Mouse (Mus musculus) ES-Bruce4 (cell line): ENCODE measurements around the gene Rbm33. TPM values are rescaled to one million over a fixed set of nuclear protein-coding genes. Genes with fewer than 3 reads are reported as not detected.

Experiments
- H3K27ac ChIP-seq: 2 replicates; pipeline ENCODE4 v1.5.1; 2012; ENCODE audit warnings: low read length, inconsistent platforms; ENCODE audit not compliant: insufficient read depth
- H3K27me3 ChIP-seq: 2 replicates; pipeline ENCODE4 v1.6.1; 2012; ENCODE audit warnings: mild to moderate bottlenecking, low read length, inconsistent platforms; ENCODE audit not compliant: control insufficient read depth, poor library complexity, insufficient read depth, severe bottlenecking
- H3K36me3 ChIP-seq: 2 replicates; pipeline ENCODE4 v1.6.1; 2012; ENCODE audit warnings: inconsistent platforms, mild to moderate bottlenecking, low read length, moderate library complexity; ENCODE audit not compliant: control insufficient read depth, poor library complexity, insufficient read depth, severe bottlenecking
- H3K4me1 ChIP-seq: one replicate; pipeline ENCODE4 v1.8.1; 2011; ENCODE audit warnings: low read length; ENCODE audit not compliant: control insufficient read depth, insufficient read depth
- H3K4me3 ChIP-seq: 2 replicates; pipeline ENCODE4 v1.5.1; 2011; ENCODE audit warnings: low read depth, mild to moderate bottlenecking, low read length
- H3K9ac ChIP-seq: 2 replicates; pipeline ENCODE4 v1.6.1; 2012; ENCODE audit warnings: low read depth, mild to moderate bottlenecking, inconsistent platforms; ENCODE audit not compliant: poor library complexity, severe bottlenecking
- H3K9me3 ChIP-seq: replicated peaks from 2 replicates; pipeline ENCODE4 v1.6.1; 2012; ENCODE audit warnings: mild to moderate bottlenecking, low read length, inconsistent platforms; ENCODE audit not compliant: control insufficient read depth, poor library complexity, insufficient read depth, severe bottlenecking
- CTCF ChIP-seq: IDR thresholded peaks from one replicate; pipeline ENCODE4 v1.8.1; 2011; ENCODE audit warnings: low read depth, low read length
- EP300 ChIP-seq: IDR thresholded peaks from 2 replicates; pipeline ENCODE4 v1.6.1; 2011; ENCODE audit warnings: low read depth, low read length; ENCODE audit not compliant: insufficient read depth
- POLR2A ChIP-seq: IDR thresholded peaks from one replicate; pipeline ENCODE4 v1.8.1; 2011; ENCODE audit warnings: low read length; ENCODE audit not compliant: insufficient read depth
- polyA plus RNA-seq: library from polyadenylated mRNA; stranded (reverse); fragments of >200 nt; gene quantifications from 2 replicates; pipeline ENCODE4 v1.2.4, GENCODE M21; 2011; ENCODE audit warnings: low read depth; ENCODE audit not compliant: missing spikeins, insufficient read depth, insufficient read length

Gene Rbm33
- polyA plus RNA-seq, 1 experiment, result 60.2 TPM

GRCm38 (mm10) chr5:28387531-28388179, 70.7 kb downstream of the Rbm33 start:
- peaks cover 39% of the 10 kb centered on the region for H3K36me3 ChIP-seq
- H3K27me3 ChIP-seq, result no peaks in the 10 kb centered on the region
- no peak overlapping the region for H3K9ac ChIP-seq
- TF ChIP-seq POLR2A (no peak), EP300 (no peak), CTCF (no peak)
- no peak overlapping the region for H3K27ac ChIP-seq
- H3K4me3 ChIP-seq, result no peak overlapping the region
- no peaks in the 10 kb centered on the region for H3K9me3 ChIP-seq
- H3K4me1 ChIP-seq, result no peaks in the 10 kb centered on the region

- no peaks in the 10 kb centered on the region for H3K9me3 ChIP-seq
- no peaks in the 10 kb centered on the region for H3K27me3 ChIP-seq
- no peak overlapping the region for H3K9ac ChIP-seq
- H3K4me3 ChIP-seq, result no peak overlapping the region
- TF ChIP-seq CTCF, result no peak
- TF ChIP-seq POLR2A, result no peak
- TF ChIP-seq EP300, result no peak
- H3K36me3 ChIP-seq, result peaks cover 39% of the 10 kb centered on the region
- H3K4me1 ChIP-seq, result no peaks in the 10 kb centered on the region
- H3K27ac ChIP-seq, result no peak overlapping the region
These were observed 71.3 kb downstream of the Rbm33 start for GRCm38 (mm10) chr5:28388184-28388583.

GRCm38 (mm10) chr5:28390189-28390588, 73.3 kb downstream of the Rbm33 start:
- Histone ChIP-seq H3K27me3 (no peaks in the 10 kb centered on the region), H3K9ac (no peak overlapping the region), H3K36me3 (peaks cover 55% of the 10 kb centered on the region), H3K4me3 (no peak overlapping the region), H3K4me1 (no peaks in the 10 kb centered on the region), H3K9me3 (no peaks in the 10 kb centered on the region), H3K27ac (no peak overlapping the region)
- no peak for TF ChIP-seq CTCF
- no peak for TF ChIP-seq POLR2A
- TF ChIP-seq EP300, result no peak

GRCm38 (mm10) chr5:28397344-28397743, 80.4 kb downstream of the Rbm33 start:
- no peak overlapping the region for H3K4me3 ChIP-seq
- peaks cover 2% of the 10 kb centered on the region for H3K4me1 ChIP-seq
- H3K27me3 ChIP-seq, result no peaks in the 10 kb centered on the region
- H3K9me3 ChIP-seq, result no peaks in the 10 kb centered on the region
- H3K9ac ChIP-seq, result no peak overlapping the region
- H3K36me3 ChIP-seq, result peaks cover 34% of the 10 kb centered on the region
- H3K27ac ChIP-seq, result no peak overlapping the region
- TF ChIP-seq EP300, result no peak
- TF ChIP-seq CTCF, result no peak
- TF ChIP-seq POLR2A, result no peak

GRCm38 (mm10) chr5:28398736-28399135, 81.8 kb downstream of the Rbm33 start:
- Histone ChIP-seq H3K9ac (peak overlapping the region; percentile 21; the same call in 1 of the 2 replicates), H3K27ac (peak overlapping the region; percentile 94), H3K4me1 (peaks cover 2% of the 10 kb centered on the region), H3K36me3 (peaks cover 30% of the 10 kb centered on the region), H3K4me3 (no peak overlapping the region), H3K9me3 (no peaks in the 10 kb centered on the region), H3K27me3 (no peaks in the 10 kb centered on the region)
- TF ChIP-seq CTCF, result no peak
- no peak for TF ChIP-seq POLR2A
- no peak for TF ChIP-seq EP300

GRCm38 (mm10) chr5:28399451-28400115, 82.7 kb downstream of the Rbm33 start:
- no peak for TF ChIP-seq CTCF
- no peak for TF ChIP-seq EP300
- no peak for TF ChIP-seq POLR2A
- no peaks in the 10 kb centered on the region for H3K27me3 ChIP-seq
- peaks cover 22% of the 10 kb centered on the region for H3K36me3 ChIP-seq
- 0 out of 2 replicates have a peak overlapping the region, but pooled peaks have one; percentile 21 for H3K9ac ChIP-seq
- peaks cover 2% of the 10 kb centered on the region for H3K4me1 ChIP-seq
- H3K4me3 ChIP-seq, result no peak overlapping the region
- H3K9me3 ChIP-seq, result no peaks in the 10 kb centered on the region
- peak overlapping the region; percentile 94 for H3K27ac ChIP-seq
